Mouse (Mus musculus): Measurements from ENCODE around the gene Nbea. TPM values are rescaled to one million over a fixed set of nuclear protein-coding genes. Genes with fewer than 3 reads are reported as not detected.

Nbea gene
- polyA plus RNA-seq, 1 experiment from 2014 or later = 31.0 TPM

GRCm38 (mm10) chr3:55710300-55710699, 473.2 kb downstream of the Nbea start:
- 98% methylated on average over 4 of the region's 4 CpGs for WGBS
- ATAC-seq (ENCODE audit: low FRiP score) = no peak

GRCm38 (mm10) chr3:55701632-55702031, 481.9 kb downstream of the Nbea start:
- H3K27ac ChIP-seq = no peak overlapping the region
- H3K27me3 ChIP-seq = no peaks in the 10 kb centered on the region
- no peaks in the 10 kb centered on the region for H3K36me3 ChIP-seq (replicated peaks)
- no peaks in the 10 kb centered on the region for H3K9me3 ChIP-seq
- no peak for ATAC-seq (ENCODE audit: low FRiP score)
- no peak overlapping the region for H3K4me3 ChIP-seq (replicated peaks)
- H3K4me1 ChIP-seq = no peaks in the 10 kb centered on the region
- WGBS = 89% methylated on average over 6 of the region's 6 CpGs
- H3K9ac ChIP-seq = no peak overlapping the region
- H3K4me2 ChIP-seq = no peak overlapping the region

More at GRCm38 (mm10) chr3:55710300-55710699, 473.2 kb downstream of the Nbea start:
- no peak overlapping the region for H3K9ac ChIP-seq
- no peaks in the 10 kb centered on the region for H3K9me3 ChIP-seq
- H3K4me1 ChIP-seq = peaks cover 2% of the 10 kb centered on the region; the same call in 1 of the 2 replicates
- H3K4me2 ChIP-seq = no peak overlapping the region
- H3K27me3 ChIP-seq = no peaks in the 10 kb centered on the region
- H3K4me3 ChIP-seq (replicated peaks) = no peak overlapping the region
- no peak overlapping the region for H3K27ac ChIP-seq
- H3K36me3 ChIP-seq (replicated peaks) = peaks cover 11% of the 10 kb centered on the region

- H3K9ac ChIP-seq = no peak overlapping the region
- no peaks in the 10 kb centered on the region for H3K27me3 ChIP-seq
- no peak overlapping the region for H3K4me2 ChIP-seq
- no peak overlapping the region for H3K4me3 ChIP-seq (replicated peaks)
- H3K27ac ChIP-seq = no peak overlapping the region
- 97% methylated on average over 2 of the region's 2 CpGs for WGBS
- no peaks in the 10 kb centered on the region for H3K36me3 ChIP-seq (replicated peaks)
- H3K4me1 ChIP-seq = peaks cover 4% of the 10 kb centered on the region; the same call in 1 of the 2 replicates
- no peaks in the 10 kb centered on the region for H3K9me3 ChIP-seq
- ATAC-seq (ENCODE audit: low FRiP score) = no peak
Measured at GRCm38 (mm10) chr3:55697174-55697573, 486.3 kb downstream of the Nbea start.

- Histone ChIP-seq H3K36me3 (replicated peaks) (no peaks in the 10 kb centered on the region), H3K4me2 (no peak overlapping the region), H3K27ac (0 out of 2 replicates have a peak overlapping the region, but pooled peaks have one; percentile 8), H3K27me3 (no peaks in the 10 kb centered on the region), H3K9ac (0 out of 2 replicates have a peak overlapping the region, but pooled peaks have one; percentile 33), H3K4me1 (peaks cover 4% of the 10 kb centered on the region; the same call in 1 of the 2 replicates), H3K4me3 (replicated peaks) (no peak overlapping the region), H3K9me3 (no peaks in the 10 kb centered on the region)
- no peak for ATAC-seq (ENCODE audit: low FRiP score)
- WGBS = 72% methylated on average over 4 of the region's 4 CpGs
Measured at GRCm38 (mm10) chr3:55693073-55693472, 490.4 kb downstream of the Nbea start.

GRCm38 (mm10) chr3:55688098-55688497, 495.4 kb downstream of the Nbea start:
- WGBS = 23% methylated on average over 1 of the region's 1 CpGs
- H3K36me3 ChIP-seq (replicated peaks) = no peaks in the 10 kb centered on the region

GRCm38 (mm10) chr3:55686993-55687392, 496.5 kb downstream of the Nbea start:
- no peaks in the 10 kb centered on the region for H3K36me3 ChIP-seq (replicated peaks)
- H3K4me1 ChIP-seq = peaks cover 6% of the 10 kb centered on the region
- no peak overlapping the region for H3K4me2 ChIP-seq
- ATAC-seq (ENCODE audit: low FRiP score) = no peak
- H3K9ac ChIP-seq = no peak overlapping the region
- no peaks in the 10 kb centered on the region for H3K27me3 ChIP-seq
- H3K27ac ChIP-seq = peak overlapping the region; percentile 16; the same call in 1 of the 2 replicates
- 82% methylated on average over 6 of the region's 6 CpGs for WGBS
- H3K4me3 ChIP-seq (replicated peaks) = no peak overlapping the region
- H3K9me3 ChIP-seq = no peaks in the 10 kb centered on the region

More at GRCm38 (mm10) chr3:55688098-55688497, 495.4 kb downstream of the Nbea start:
- Histone ChIP-seq H3K4me3 (replicated peaks) (no peak overlapping the region), H3K4me2 (no peak overlapping the region), H3K9ac (no peak overlapping the region), H3K27ac (no peak overlapping the region), H3K27me3 (no peaks in the 10 kb centered on the region), H3K4me1 (peaks cover 8% of the 10 kb centered on the region), H3K9me3 (no peaks in the 10 kb centered on the region)
- ATAC-seq (ENCODE audit: low FRiP score) = no peak

GRCm38 (mm10) chr3:55685627-55686026, 497.9 kb downstream of the Nbea start:
- Histone ChIP-seq H3K27me3 (no peaks in the 10 kb centered on the region), H3K27ac (no peak overlapping the region), H3K9ac (no peak overlapping the region), H3K4me1 (peaks cover 6% of the 10 kb centered on the region), H3K36me3 (replicated peaks) (no peaks in the 10 kb centered on the region), H3K9me3 (no peaks in the 10 kb centered on the region), H3K4me2 (no peak overlapping the region), H3K4me3 (replicated peaks) (no peak overlapping the region)
- no peak for ATAC-seq (ENCODE audit: low FRiP score)
- 68% methylated on average over 6 of the region's 6 CpGs for WGBS

GRCm38 (mm10) chr3:55684892-55685291, 498.6 kb downstream of the Nbea start:
- no peaks in the 10 kb centered on the region for H3K27me3 ChIP-seq
- no peak for ATAC-seq (ENCODE audit: low FRiP score)

GRCm38 (mm10) chr3:55677691-55678090, 505.8 kb downstream of the Nbea start:
- WGBS = 82% methylated on average over 2 of the region's 2 CpGs
- H3K4me1 ChIP-seq = no peaks in the 10 kb centered on the region
- no peak for ATAC-seq (ENCODE audit: low FRiP score)
- no peaks in the 10 kb centered on the region for H3K9me3 ChIP-seq
- H3K36me3 ChIP-seq (replicated peaks) = no peaks in the 10 kb centered on the region
- H3K4me3 ChIP-seq (replicated peaks) = no peak overlapping the region
- H3K27ac ChIP-seq = no peak overlapping the region
- H3K9ac ChIP-seq = no peak overlapping the region
- H3K27me3 ChIP-seq = no peaks in the 10 kb centered on the region
- no peak overlapping the region for H3K4me2 ChIP-seq

More at GRCm38 (mm10) chr3:55684892-55685291, 498.6 kb downstream of the Nbea start:
- H3K4me2 ChIP-seq = no peak overlapping the region
- WGBS = 50% methylated on average over 4 of the region's 4 CpGs
- H3K9me3 ChIP-seq = no peaks in the 10 kb centered on the region
- H3K4me1 ChIP-seq = peaks cover 6% of the 10 kb centered on the region
- peak overlapping the region; percentile 65; the same call in 1 of the 2 replicates for H3K27ac ChIP-seq
- H3K36me3 ChIP-seq (replicated peaks) = no peaks in the 10 kb centered on the region
- no peak overlapping the region for H3K4me3 ChIP-seq (replicated peaks)
- no peak overlapping the region for H3K9ac ChIP-seq

GRCm38 (mm10) chr3:55674185-55674584, 509.3 kb downstream of the Nbea start:
- no peaks in the 10 kb centered on the region for H3K36me3 ChIP-seq (replicated peaks)
- no peaks in the 10 kb centered on the region for H3K9me3 ChIP-seq
- no peak overlapping the region for H3K4me2 ChIP-seq
- peaks cover 2% of the 10 kb centered on the region; the same call in 1 of the 2 replicates for H3K4me1 ChIP-seq
- no peaks in the 10 kb centered on the region for H3K27me3 ChIP-seq
- no peak overlapping the region for H3K9ac ChIP-seq
- ATAC-seq (ENCODE audit: low FRiP score) = no peak
- H3K27ac ChIP-seq = no peak overlapping the region
- no peak overlapping the region for H3K4me3 ChIP-seq (replicated peaks)
- 88% methylated on average over 7 of the region's 7 CpGs for WGBS

GRCm38 (mm10) chr3:55667048-55667447, 516.5 kb downstream of the Nbea start:
- ATAC-seq (ENCODE audit: low FRiP score) = no peak
- 70% methylated on average over 6 of the region's 6 CpGs for WGBS

GRCm38 (mm10) chr3:55665928-55666327, 517.6 kb downstream of the Nbea start:
- Histone ChIP-seq H3K27me3 (no peaks in the 10 kb centered on the region), H3K4me2 (no peak overlapping the region), H3K9me3 (no peaks in the 10 kb centered on the region), H3K9ac (no peak overlapping the region), H3K27ac (no peak overlapping the region), H3K4me3 (replicated peaks) (no peak overlapping the region), H3K4me1 (peaks cover 18% of the 10 kb centered on the region), H3K36me3 (replicated peaks) (no peaks in the 10 kb centered on the region)
- no peak for ATAC-seq (ENCODE audit: low FRiP score)
- WGBS = 19% methylated on average over 5 of the region's 5 CpGs

More at GRCm38 (mm10) chr3:55667048-55667447, 516.5 kb downstream of the Nbea start:
- no peaks in the 10 kb centered on the region for H3K9me3 ChIP-seq
- no peaks in the 10 kb centered on the region for H3K27me3 ChIP-seq
- H3K4me2 ChIP-seq = no peak overlapping the region
- H3K9ac ChIP-seq = no peak overlapping the region
- H3K4me1 ChIP-seq = peaks cover 18% of the 10 kb centered on the region
- H3K4me3 ChIP-seq (replicated peaks) = no peak overlapping the region
- H3K27ac ChIP-seq = no peak overlapping the region
- H3K36me3 ChIP-seq (replicated peaks) = no peaks in the 10 kb centered on the region

GRCm38 (mm10) chr3:55664713-55665112, 518.8 kb downstream of the Nbea start:
- H3K27me3 ChIP-seq = no peaks in the 10 kb centered on the region
- WGBS = 84% methylated on average over 3 of the region's 3 CpGs
- no peaks in the 10 kb centered on the region for H3K36me3 ChIP-seq (replicated peaks)
- no peak overlapping the region for H3K27ac ChIP-seq
- H3K9me3 ChIP-seq = no peaks in the 10 kb centered on the region
- no peak overlapping the region for H3K4me3 ChIP-seq (replicated peaks)
- H3K4me1 ChIP-seq = peaks cover 16% of the 10 kb centered on the region
- no peak for ATAC-seq (ENCODE audit: low FRiP score)
- H3K9ac ChIP-seq = no peak overlapping the region
- no peak overlapping the region for H3K4me2 ChIP-seq
